Mouse (Mus musculus): ENCODE data around the gene Zbtb42.

- TF ChIP-seq POLR2A (IDR thresholded peaks at IDR 0.05; ENCODE audit: borderline replicate concordance, control insufficient read depth, low read depth, low read length) (0 out of 2 replicates have a peak, but pooled peaks have one; percentile 41), CTCF (IDR thresholded peaks at IDR 0.05; ENCODE audit: control insufficient read depth, insufficient read depth, low read length) (no peak)
These were observed 46.4 kb upstream of the Zbtb42 start for GRCm38 (mm10) chr12:112632084-112632777.

All from bone marrow, adult 2 months (tissue).